Mouse (Mus musculus) hindbrain, embryonic 16.5 days (tissue): Measurements from ENCODE around the gene Stk32b. TPM values are rescaled to one million over a fixed set of nuclear protein-coding genes. Genes with fewer than 3 reads are reported as not detected.

Experiments
- polyA plus RNA-seq: library from polyadenylated mRNA; unstranded; fragments of >200 nt; fragmentation: Nextera tagmentation; extraction: Ambion mirVana; gene quantifications from 2 replicates; pipeline ENCODE4 v1.2.1, GENCODE M21; 2015

The Stk32b gene
- polyA plus RNA-seq, 1 experiment from 2014 or later: 32.8 TPM

Other genes starting within 250 kb of the Stk32b start
- 0.53 and 1.7 TPM in 2 replicates for gene Cytl1, start 18.3 kb upstream of the Stk32b start, polyA plus RNA-seq
- 28.9 and 30.5 TPM in 2 replicates for gene Msx1, start 107.4 kb upstream of the Stk32b start, polyA plus RNA-seq